ENCODE assay signal across 14 mouse cellular contexts in genomic region chr2:166083542-166084031, GRCm38 (mm10).
A peak's percentile ranks its signal among the peaks of the same experiment; 100 is the strongest.
DNase-seq lines count a peak whose midpoint lies in the region; ATAC-seq and TF ChIP-seq lines count a peak whose summit lies in the region.
"Had no signal": no experiment of that assay in that cellular context is flagged by ENCODE, and none has a peak within 500 bp of the region (broad histone marks: within the 10 kb centered on the region; RNA-seq: fewer than 3 reads in every experiment).

No protein-coding gene starts in this region.

- TF ChIP-seq POLR2A in liver, adult 2 months (IDR thresholded peaks at IDR 0.05; ENCODE audit: extremely low read depth, insufficient read depth, low read length) = no peak

- no peak for ATAC-seq in liver, embryonic 11.5 days (replicated peaks; ENCODE audit: low FRiP score)
- peak; percentile 60 for ATAC-seq in lung, postnatal 0 days
- no peak for ATAC-seq in activated CD4-positive, CD25-positive, alpha-beta regulatory T cell, adult 4 months

- H3K9me3 ChIP-seq in liver, embryonic 11.5 days (ENCODE audit: control insufficient read depth, low read length) = no peaks in the 10 kb centered on the region
- no peaks in the 10 kb centered on the region for H3K9me3 ChIP-seq in lung, postnatal 0 days (ENCODE audit: low read length)

- H3K27ac ChIP-seq in liver, adult 2 months (replicated peaks; ENCODE audit: insufficient read depth, low read depth, low read length) = no peak overlapping the region
- H3K27ac ChIP-seq in liver, embryonic 11.5 days (ENCODE audit: low read depth, low read length) = no peak overlapping the region
- no peak overlapping the region for H3K27ac ChIP-seq in lung, postnatal 0 days (ENCODE audit: low read length)
- H3K27ac ChIP-seq: liver, embryonic 14.5 days had no signal

- no peaks in the 10 kb centered on the region for H3K27me3 ChIP-seq in liver, adult 2 months (ENCODE audit: control insufficient read depth, insufficient read depth, low read length)
- no peaks in the 10 kb centered on the region for H3K27me3 ChIP-seq in liver, embryonic 11.5 days (replicated peaks; ENCODE audit: control insufficient read depth, insufficient read depth, low read length)
- no peaks in the 10 kb centered on the region for H3K27me3 ChIP-seq in lung, postnatal 0 days (replicated peaks; ENCODE audit: insufficient read depth, low read length)

- 51% methylated on average over 9 of the region's 9 CpGs for WGBS in liver, adult 2 months
- 77% methylated on average over 9 of the region's 9 CpGs for WGBS in liver, embryonic 11.5 days
- WGBS in lung, postnatal 0 days = 44% methylated on average over 9 of the region's 9 CpGs

- no peak overlapping the region for H3K4me2 ChIP-seq in liver, embryonic 11.5 days
- H3K4me2 ChIP-seq in lung, postnatal 0 days (replicated peaks; ENCODE audit: low read depth, low read length) = no peak overlapping the region

- no peak overlapping the region for H3K4me3 ChIP-seq in liver, adult 2 months (ENCODE audit: insufficient read depth, low read depth, low read length)
- H3K4me3 ChIP-seq in liver, embryonic 11.5 days (ENCODE audit: low read depth, low read length) = no peak overlapping the region
- no peak overlapping the region for H3K4me3 ChIP-seq in lung, postnatal 0 days (ENCODE audit: low read depth, low read length)

- TF ChIP-seq EP300 in lung, postnatal 0 days (IDR thresholded peaks at IDR 0.05) = peak; percentile 41; the same call in 1 of the 2 replicates

- H3K4me1 ChIP-seq in liver, adult 2 months (ENCODE audit: control insufficient read depth, insufficient read depth, low read length) = peaks cover 9% of the 10 kb centered on the region
- peaks cover 14% of the 10 kb centered on the region for H3K4me1 ChIP-seq in liver, embryonic 11.5 days (replicated peaks; ENCODE audit: control insufficient read depth, insufficient read depth, low read length)
- no peaks in the 10 kb centered on the region; the same call in 1 of the 2 replicates for H3K4me1 ChIP-seq in lung, postnatal 0 days (ENCODE audit: insufficient read depth, low read depth, low read length)

- TF ChIP-seq CTCF in liver, adult 2 months (IDR thresholded peaks at IDR 0.05; ENCODE audit: low read depth, low read length) = no peak
- no peak; the same call in 1 of the 2 replicates for TF ChIP-seq CTCF in lung, postnatal 0 days (IDR thresholded peaks at IDR 0.05)

- peak; percentile 72 for DNase-seq in liver, adult 2 months (ENCODE audit: extremely low read depth, low read depth, low spot score)
- DNase-seq in liver, embryonic 11.5 days (ENCODE audit: low spot score) = no peak
- peak; percentile 16 for DNase-seq in A20 (ENCODE audit: low read depth, low spot score)
- DNase-seq in R1 (ENCODE audit: low read depth, low spot score) = peak; percentile 51
- DNase-seq in lung, postnatal 0 days (ENCODE audit: low spot score) = peak; percentile 89
- no peak for DNase-seq in spleen, adult 18-20 months
- no peak for DNase-seq in thymus, postnatal 0 days (ENCODE audit: low spot score)
- DNase-seq: adrenal gland, postnatal 36 days; cerebellum, adult 18-20 months; embryo, embryonic 11 days; kidney, adult 2 months; right cerebral cortex, postnatal 4 days had no signal

- no peaks in the 10 kb centered on the region for H3K36me3 ChIP-seq in liver, adult 2 months (ENCODE audit: control insufficient read depth, insufficient read depth, low read length)
- H3K36me3 ChIP-seq in liver, embryonic 11.5 days (ENCODE audit: control insufficient read depth, insufficient read depth, low read length) = peaks cover 2% of the 10 kb centered on the region
- no peaks in the 10 kb centered on the region for H3K36me3 ChIP-seq in lung, postnatal 0 days (ENCODE audit: insufficient read depth, low read length)

- no peaks in the 10 kb centered on the region for H3K79me2 ChIP-seq in liver, adult 2 months (ENCODE audit: control insufficient read depth, insufficient read depth, low read length)

- no peak overlapping the region for H3K9ac ChIP-seq in liver, adult 2 months (ENCODE audit: low read depth, low read length)
- H3K9ac ChIP-seq in liver, embryonic 11.5 days (ENCODE audit: low read depth, low read length) = no peak overlapping the region
- H3K9ac ChIP-seq in lung, postnatal 0 days (replicated peaks; ENCODE audit: low read depth) = no peak overlapping the region
- H3K9ac ChIP-seq: liver, embryonic 14.5 days had no signal

Comparison
In these comparisons a context has a peak if more than half of its experiments do, and no peak if none do; other contexts are left out.
1. DNase-seq: peak in liver, adult 2 months (single experiment), A20 (single experiment), R1 (single experiment) and lung, postnatal 0 days (single experiment); none in liver, embryonic 11.5 days (single experiment), spleen, adult 18-20 months (0 of 2) and thymus, postnatal 0 days (single experiment).